Mouse (Mus musculus) T-helper 1 cell (primary cell): ENCODE data around the gene Ddx54.

ENCODE experiments used
- in situ Hi-C: fragments of 300-600 bp; cut with MboI, MseI; formaldehyde crosslinking; loops from one replicate; pipeline ENCODE4 v1.15.1; 2025; ENCODE audit warnings: high pct_unique_total_duplicates

Ddx54 gene

DNA sequence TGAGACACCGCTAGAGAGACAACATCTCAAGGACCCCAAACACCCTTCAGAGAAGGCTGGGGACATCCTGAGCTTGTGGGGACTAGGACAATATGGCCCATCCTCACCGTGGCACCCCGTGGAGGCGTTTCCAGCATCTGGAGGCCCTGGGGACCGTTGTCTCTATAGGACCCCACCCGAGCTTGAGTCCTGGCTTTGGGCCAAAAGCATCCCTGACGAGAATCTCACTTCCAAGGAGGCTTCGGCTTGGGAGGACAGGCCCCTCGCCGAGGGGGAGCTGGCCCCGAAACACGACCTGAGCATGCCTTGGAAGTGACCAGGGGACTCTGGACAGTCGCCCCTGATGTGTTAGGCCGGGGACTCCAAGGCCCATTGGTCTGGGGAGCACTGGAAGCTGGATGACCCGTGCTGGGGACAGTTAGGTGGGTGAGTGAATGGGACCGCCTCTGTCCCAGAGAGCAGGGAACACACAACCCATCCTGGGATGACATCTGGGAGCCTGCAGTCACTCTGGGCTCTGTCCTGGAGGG, 3.2 kb upstream of the Ddx54 start:
- in situ Hi-C loops, result no loop called here

DNA sequence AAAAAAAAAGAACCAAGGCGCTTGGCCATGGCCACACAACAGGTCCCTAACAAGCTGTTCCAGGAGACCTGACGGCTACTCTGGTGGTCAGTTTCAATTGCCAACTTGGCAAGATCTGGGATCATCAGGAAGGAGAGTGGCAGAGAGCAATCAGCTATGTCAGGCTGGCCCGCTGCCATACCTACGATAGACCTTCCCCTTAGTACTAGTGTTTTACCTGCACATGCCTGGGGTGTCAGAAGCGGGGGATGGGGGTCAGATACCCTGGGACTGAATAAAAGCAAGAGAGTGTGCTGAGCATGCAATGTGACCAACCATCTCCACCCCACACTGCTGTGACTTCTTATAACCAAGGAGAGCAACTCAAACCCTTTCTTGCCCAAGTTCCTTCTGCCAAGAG, 1.6 kb upstream of the Ddx54 start:
- in situ Hi-C loops, result no loop called here

DNA sequence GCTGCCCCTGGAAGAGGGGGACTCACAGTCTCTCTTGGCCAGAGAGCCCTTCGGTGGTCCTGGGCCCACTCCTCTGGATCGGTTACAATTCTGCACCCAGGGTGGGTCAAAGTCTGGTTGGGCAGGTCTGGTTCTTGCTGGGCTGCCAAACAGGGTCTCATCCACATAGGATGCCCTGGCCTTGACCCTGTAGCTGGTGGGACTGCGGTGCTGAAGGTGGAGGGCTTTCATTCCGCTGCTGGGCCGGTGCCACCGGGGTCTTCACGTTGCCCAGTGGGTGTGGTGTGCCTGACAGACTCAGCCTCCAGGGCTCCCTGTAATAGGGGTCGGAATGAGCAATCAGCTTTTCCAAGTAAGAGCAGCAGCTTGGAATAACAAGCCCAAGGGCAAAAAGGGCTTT, 1.1 kb upstream of the Ddx54 start:
- in situ Hi-C loops, result no loop called here

DNA sequence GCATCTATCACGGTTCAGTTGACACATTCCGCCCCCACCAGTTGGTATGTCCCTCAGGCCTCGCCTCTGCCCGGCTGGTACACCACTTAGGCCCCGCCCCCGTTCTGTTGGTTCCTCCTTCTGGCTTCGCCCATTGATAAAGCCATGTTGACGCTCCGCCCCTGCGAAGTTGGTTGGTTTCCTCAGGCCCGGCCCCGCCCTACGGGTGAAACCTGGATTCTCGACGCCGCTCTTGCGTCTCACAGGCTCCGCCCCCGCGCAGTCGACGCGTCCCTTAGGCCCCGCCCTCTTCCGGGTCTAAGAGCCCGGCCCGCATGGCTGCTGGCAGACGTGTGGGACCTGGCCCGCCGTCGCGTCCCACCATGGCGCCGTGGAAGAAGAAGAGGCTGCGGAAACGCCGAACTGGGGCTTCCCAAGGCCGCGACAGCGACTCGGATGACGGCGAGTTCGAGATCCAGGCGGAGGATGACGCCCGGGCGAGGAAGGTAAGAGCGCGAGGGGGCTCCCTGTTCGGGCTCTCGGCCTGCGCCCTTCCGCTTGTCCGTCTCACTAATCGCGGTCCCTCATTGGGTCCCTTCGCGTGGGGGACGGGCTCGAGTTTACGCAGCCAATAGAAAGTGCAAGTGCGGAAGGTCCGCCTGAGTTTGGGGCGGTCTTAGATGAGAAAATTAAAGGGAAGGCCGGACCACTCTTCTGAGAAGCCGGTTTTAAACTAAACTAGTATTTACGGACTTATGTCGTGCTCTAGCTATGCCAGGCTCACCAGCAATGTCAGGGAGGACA, 474 bp downstream of the Ddx54 start:
- in situ Hi-C loops, result no loop called here

DNA sequence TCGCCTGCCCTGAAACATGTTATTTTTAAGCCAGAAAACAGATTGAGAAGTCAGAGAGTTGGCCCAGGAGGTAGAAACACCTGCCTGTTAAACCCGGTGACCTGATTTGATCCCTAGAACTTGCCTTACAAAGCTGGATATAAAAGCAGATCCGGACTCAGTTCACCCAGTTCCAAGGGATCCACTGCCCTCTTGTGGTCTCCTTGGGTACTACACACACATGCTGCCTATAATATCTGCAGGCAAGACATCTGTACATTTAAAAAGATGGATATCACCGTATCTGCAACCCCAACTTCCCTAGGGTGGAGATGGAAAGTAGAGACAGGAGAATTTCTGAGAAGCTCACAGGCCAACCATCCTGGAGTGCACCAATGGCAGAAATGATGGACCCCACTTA, 3.4 kb downstream of the Ddx54 start:
- in situ Hi-C loops, result no loop called here

DNA sequence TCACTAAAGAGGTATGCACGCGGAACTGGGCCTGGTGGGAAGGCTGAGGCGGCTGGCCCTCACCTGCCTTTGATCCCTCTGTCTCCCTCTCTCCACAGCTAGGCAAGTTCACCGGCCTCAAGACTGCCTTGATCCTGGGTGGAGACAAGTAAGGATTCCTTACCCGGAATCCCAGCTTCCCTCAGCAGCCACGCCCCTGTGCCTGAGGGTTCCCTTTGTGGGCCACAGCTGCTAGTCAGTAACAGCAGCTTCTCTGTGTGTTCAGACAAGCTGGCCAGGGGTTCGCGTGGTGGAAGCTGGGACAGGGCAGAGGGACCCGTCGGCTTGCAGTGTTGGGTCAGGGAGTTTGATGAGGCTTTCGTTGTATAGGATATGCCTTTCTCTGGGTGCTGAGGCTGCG, 6.2 kb downstream of the Ddx54 start:
- in situ Hi-C loops, result no loop called here

DNA sequence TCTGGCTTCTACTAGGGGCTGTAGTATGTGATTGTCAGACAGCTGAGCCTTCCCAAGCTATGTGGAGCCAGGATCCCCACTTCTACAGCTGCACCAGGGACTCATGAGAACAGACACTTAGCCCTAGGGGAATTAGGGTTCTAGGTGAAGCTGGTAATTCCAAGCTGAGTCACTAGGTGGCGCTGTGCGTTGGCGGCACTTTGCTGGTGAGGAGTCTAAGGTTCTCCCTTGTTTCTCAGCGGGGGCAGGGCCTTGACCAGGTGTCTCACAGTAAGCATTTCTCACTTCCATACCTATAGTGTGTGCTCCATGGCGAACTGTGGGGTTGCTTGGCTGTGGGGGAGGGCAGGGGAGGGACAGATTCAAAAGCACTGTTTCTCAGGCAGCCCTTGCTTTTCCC, 6.7 kb downstream of the Ddx54 start:
- in situ Hi-C loops, result no loop called here

DNA sequence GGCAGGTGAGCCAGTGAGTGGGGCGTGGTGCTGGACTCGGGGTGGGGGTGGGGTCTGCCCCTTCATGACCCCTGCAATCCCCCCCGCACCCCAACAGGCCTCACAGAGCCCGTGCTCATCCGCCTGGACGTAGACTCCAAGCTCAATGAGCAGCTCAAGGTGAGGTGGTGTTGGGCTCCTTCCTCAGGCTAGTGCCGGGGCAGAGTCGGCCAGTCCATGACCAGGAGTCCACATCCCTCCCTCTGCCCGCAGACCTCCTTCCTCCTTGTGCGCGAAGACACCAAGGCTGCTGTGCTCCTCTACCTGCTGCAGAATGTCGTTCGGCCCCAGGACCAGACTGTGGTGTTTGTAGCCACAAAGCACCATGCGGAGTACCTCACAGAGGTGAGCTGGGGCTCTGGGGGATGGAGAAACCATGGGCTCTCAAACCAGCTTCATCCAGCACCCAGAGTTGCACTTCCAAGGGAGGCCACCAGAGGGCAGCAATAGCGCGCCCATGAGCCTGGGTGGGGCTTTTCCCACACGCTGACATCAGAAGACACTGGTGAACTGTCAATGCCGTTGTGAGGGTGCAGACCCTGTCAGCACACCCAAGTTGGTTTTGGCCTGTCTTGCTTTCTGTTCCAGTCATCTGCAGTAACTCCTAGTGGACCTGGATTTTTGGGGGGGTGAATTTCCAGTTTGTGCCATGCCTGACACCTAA, 8.0 kb downstream of the Ddx54 start:
- in situ Hi-C loops, result loop anchor here (5.0 kb wide), 2 partner anchors 42 to 92 kb away; partner anchors contain the start of gene Dtx1

DNA sequence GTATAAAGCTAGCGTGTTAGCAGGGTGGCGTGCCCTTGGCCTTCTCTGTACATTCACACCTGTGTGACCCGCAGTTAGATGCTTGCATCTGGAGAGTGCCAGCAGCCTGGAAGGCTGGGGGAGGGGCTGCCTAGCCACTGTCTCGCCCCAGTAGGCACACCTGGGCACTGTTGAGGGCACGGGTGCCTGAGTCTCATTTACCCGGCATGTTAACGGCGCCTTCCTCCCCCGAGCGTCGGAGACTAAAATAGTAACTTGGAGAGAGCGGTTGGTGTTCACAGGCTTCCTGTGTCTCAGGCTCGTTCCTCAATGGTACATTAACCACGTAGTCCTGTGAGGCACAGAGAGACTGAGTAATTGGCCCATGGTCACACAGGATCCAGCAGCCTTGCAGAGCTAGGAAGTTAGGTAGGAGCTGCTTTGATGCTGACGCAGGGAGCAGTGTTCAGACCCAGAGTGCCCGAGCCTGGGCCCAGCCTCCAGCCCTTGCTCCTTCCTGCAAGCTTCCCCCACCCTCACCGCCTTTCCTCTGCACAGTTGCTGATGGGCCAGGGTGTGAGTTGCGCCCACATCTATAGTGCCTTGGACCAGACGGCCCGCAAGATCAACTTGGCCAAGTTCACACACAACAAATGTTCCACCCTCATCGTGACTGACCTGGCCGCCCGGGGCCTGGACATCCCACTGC, 8.7 kb downstream of the Ddx54 start:
- in situ Hi-C loops, result loop anchor here (5.0 kb wide), 2 partner anchors 41 to 91 kb away; partner anchors contain the start of gene Dtx1

DNA sequence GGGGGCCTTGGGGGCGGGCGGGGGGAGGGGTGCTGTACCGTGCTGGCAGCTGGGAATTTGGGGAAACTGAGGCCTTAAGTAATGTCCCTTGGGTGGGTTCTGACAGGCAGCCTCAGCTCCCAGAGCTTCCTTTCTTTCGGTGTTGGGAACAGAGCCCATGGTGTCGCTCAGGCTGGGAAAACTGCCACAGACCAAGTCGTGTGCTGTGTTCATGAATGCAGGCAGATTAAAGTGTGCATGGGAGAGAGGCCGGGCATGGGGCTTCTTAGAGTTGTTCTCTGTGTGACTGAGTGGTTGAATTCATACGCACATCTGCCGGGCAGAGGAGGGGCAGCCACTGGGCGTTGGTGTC, 9.3 kb downstream of the Ddx54 start:
- in situ Hi-C loops, result loop anchor here (5.0 kb wide), 2 partner anchors 40 to 90 kb away; partner anchors contain the start of gene Dtx1

DNA sequence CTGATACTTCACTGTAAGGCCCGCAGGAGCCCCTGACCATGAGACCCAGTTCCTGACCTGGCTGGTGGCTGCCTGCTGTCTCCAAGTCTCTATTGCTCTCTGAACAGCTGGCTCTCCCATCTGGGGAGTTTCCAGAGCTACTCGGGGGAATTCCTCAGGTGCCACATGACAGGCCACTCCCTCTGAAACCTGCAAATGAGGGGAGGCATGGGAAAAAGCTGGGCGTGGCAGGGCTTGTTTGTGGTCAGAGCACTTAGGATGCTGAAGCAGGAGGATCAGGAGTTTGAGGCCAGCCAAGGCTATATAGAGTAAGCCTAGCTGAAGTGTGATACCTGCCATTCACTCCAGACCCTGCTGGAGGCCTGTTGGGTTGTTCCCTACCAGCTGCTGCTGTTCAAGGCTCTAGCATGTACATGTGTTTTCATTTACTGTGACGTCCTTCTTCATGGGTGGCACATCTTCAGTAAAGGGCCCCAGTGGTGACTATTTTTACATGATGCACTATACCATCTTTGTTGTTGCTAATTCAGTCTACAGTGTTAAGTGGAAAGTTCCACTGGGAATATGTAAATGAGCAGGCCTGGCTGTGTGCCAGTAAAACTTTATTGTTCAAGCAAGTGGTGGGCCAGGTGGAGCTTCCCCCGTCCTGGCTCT, 9.8 kb downstream of the Ddx54 start:
- in situ Hi-C loops, result loop anchor here (5.0 kb wide), 2 partner anchors 40 to 90 kb away; partner anchors contain the start of gene Dtx1

DNA sequence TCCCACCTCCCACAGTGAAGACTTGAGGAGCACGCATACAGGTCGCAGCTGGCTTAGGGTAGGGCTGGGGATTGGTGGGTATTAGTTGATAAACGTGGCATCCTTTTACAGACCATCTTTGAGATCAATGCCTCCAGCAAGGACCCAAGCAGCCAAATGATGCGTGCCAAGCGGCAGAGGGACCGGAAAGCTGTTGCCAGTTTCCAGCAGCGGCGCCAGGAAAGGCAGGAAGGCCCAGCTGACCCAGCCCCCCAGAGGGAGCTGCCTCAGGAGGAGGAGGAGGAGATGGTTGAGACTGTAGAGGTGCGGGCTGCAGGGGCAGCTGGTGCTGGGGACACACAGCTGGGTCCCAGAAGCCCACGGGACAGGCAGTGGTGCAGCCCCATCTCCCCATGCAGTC, 11.9 kb downstream of the Ddx54 start:
- in situ Hi-C loops, result loop anchor here (5.0 kb wide), 2 partner anchors 38 to 88 kb away; partner anchors contain the start of gene Dtx1

DNA sequence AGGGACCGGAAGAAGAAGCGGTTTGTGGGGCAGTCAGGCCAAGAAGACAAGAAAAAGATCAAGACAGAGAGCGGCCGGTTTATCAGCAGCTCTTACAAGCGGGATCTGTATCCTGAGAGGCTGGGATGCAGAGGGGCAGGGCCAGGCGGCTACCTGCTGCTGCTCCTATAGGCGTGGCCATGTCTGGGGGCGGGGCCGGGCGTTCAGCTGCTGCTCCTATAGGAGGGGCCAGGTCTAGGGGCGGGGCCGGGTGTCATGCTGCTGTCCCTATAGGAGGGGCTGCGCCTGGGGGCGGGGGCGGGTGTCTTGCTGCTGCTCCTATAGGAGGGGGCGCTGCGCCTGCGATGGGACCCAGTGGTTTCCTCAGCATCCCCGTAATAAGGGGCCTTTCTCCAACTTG, 13.9 kb downstream of the Ddx54 start:
- in situ Hi-C loops, result no loop called here

DNA sequence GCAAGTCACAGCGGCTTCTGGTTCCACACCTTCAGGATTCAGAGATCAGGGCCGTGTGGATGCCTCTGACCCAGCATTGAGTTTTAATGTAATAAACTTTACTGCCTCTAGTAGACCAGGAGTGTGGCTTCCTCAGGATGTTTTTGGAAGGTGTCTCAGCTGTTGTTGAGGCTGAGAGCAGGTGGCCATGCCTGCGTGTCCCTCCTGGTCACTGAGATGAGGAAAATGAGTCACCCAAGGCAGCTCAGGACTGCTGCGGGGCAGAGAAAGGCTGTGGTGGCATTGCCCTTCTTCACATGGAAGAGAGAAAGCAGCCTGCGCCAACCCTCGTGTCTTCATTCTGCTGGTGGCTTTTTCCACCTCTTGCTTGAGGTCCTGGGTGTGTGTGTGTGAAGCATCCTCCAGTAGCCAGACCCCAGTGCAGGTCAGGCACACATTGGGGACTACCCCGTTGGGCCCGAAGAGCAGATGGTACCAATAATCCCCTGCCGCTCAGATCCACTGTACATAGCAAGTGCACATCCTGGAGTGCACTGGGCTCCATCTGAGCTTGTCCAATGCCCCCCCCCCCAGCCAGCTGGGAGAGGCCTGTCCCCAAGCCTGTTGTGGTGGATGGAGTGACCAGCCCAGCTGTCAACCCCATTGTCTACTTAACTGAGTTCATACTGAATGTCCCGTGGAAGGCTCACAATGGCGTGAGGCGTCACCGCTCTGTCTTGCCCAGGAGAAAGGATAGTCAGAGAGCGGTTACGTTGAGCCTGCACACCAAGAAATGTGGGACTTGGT, 15.2 kb downstream of the Ddx54 start:
- in situ Hi-C loops, result no loop called here

DNA sequence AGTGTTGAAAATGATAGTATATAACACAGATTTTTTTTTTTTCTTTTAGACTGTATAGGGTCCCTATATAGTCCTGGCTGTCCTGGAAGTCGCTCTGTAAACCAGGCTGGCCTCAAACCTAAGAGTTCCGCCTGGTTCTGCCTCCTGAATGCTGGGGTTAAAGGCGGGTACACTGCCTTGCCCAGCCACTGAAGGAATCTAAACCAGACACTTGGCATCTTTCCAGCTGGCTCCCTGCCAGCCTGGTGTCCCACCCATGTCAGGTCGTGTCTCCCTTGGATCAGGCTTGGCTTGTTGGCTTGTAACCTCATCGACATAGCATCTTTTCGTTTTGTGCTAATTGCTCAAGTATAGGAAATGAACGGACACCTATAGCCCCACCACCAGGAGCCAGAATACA, 16.1 kb downstream of the Ddx54 start:
- in situ Hi-C loops, result no loop called here

DNA sequence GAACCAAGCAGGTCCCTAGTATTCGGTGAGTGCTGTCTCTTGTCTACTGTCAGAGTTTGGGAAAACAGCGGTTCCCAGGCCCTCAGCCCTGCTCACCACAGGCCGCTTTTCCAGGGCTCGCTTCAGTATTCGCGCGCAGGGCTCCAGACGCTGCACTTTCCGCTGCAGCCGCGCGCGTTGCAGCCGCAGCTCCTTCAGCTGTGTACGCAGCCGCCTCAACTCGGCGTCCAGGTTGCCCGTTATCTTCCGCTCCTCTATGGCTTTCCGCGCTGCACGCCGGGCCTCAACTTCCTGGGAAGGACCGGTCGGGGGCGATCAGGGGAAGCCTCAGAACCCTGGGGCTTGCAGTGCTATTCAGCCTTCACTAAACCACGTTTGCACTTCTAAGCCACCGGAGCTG, 18.6 kb downstream of the Ddx54 start:
- in situ Hi-C loops, result no loop called here

DNA sequence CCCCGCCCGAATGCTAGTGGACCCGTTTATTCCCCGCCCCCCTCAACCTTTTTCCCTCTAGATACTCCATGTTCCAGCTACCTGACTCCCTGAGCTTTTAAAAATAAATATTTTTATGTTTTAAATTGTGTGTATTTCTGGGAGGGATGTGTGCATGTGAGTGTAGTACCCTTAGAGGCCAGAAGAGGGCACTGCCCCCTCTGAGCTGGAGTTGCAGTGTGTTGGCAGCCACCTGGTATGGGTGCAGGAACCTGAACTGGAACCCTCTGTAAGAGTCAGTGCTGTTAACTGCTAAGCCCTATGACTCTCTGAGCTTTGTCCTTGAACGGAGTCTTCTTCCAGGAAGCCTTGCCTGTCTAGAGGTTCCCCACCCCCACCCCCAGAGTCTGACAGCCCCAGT, 19.4 kb downstream of the Ddx54 start:
- in situ Hi-C loops, result no loop called here

DNA sequence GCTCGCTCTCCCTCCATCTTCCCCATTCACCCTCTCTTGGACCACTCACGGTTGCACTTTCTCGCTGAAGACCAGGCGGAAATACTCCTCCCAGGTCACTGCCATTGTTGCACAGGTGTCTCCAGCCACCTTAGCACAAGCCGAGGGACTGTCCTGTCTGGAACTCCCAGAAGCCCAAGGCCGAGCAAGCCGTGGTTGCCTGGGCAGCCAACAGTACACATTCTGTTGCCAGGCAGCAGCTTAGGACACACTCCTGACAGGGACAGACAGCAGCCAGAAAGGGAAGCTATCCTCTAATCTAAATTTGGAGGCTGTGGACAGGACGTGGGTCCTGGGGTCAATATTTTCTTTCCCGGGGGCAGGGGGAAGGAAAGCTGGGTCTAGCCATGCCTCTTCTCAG, 21.6 kb downstream of the Ddx54 start, which contains the start of gene Cfap73:
Gene Cfap73 (minus strand): TSS at position 105 of the 400 bp plus-strand sequence.
- in situ Hi-C loops, result no loop called here

DNA sequence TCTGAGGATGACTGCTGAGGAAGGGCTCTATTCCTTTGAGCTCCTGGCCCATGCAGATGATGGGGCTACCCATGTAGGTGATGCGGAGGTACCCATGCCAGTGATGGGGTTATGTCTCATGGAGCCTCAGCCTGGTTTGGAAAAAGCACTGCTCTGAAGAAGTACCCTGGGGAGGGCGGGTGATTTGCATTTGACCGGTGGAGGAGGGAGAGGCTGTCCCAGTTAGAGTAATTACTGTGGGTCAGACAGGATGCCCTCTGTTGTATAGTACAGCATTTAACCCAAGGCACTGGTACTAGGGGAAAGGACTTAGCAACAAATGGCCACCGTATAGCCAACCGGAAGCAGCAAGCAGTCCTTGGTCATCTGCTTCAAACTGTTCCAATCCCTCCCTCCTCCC, 22.3 kb downstream of the Ddx54 start:
- in situ Hi-C loops, result no loop called here

DNA sequence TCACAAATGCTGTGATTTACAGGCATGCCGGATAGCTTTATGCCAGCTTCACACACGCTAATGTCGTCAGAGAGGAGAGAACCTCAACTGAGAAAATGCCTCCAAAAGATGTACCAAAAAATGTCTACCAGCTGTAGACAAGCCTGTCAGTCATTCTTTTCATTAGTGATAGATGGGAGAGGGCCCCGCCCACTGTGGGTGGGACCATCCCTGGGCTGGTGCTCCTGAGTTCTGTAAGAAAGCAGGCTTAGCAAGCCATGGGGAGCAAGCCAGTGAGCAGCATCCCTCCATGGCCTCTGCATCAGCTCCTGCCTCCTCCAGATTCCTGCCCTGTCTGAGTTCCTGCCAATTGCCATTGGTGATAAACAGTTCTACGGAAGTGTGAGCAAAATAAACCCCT, 23.1 kb downstream of the Ddx54 start:
- in situ Hi-C loops, result no loop called here

DNA sequence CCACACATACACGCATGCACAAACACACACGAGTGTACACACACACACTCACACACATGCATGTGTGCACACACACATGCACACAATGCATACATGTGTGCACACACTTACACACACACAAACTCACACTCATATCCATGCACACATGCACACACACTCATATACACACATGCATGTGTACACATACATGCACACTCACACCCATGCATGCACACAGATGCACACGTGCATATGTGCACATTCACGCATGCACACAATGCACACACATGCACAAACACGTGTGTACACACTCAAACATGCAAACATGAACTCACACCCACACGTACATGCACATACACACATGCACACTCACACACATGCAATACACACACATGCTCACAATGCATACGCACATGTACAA, 27.6 kb downstream of the Ddx54 start:
- in situ Hi-C loops, result no loop called here
